8 mouse cellular contexts compared by ENCODE assay signal in genomic region chr5:149051571-149052420, GRCm38 (mm10). TPM values are rescaled to one million over a fixed set of nuclear protein-coding genes. Genes with fewer than 3 reads are reported as not detected.
A peak's percentile ranks its signal among the peaks of the same experiment; 100 is the strongest.
DNase-seq lines count a peak whose midpoint lies in the region; ATAC-seq lines count a peak whose summit lies in the region.

No protein-coding gene starts in this region.

- no peaks in the 10 kb centered on the region for H3K4me1 ChIP-seq in embryonic facial prominence, embryonic 11.5 days (ENCODE audit: control insufficient read depth, insufficient read depth, low read length)
- H3K4me1 ChIP-seq in limb, embryonic 11.5 days (ENCODE audit: control insufficient read depth, insufficient read depth, low read length) = 0 out of 2 replicates have a peak, but pooled peaks cover 7% of the 10 kb centered on the region
- peaks cover 22% of the 10 kb centered on the region for H3K4me1 ChIP-seq in midbrain, embryonic 12.5 days

- under 1% methylated on average over 68 of the region's 120 CpGs for WGBS in embryonic facial prominence, embryonic 11.5 days
- WGBS in limb, embryonic 11.5 days = under 1% methylated on average over 62 of the region's 120 CpGs
- under 1% methylated on average over 56 of the region's 120 CpGs for WGBS in midbrain, embryonic 12.5 days

- peak overlapping the region; percentile 65 for H3K4me2 ChIP-seq in embryonic facial prominence, embryonic 11.5 days (ENCODE audit: low read depth, low read length)
- peak overlapping the region; percentile 92 for H3K4me2 ChIP-seq in limb, embryonic 11.5 days (ENCODE audit: low read depth, severe bottlenecking)
- H3K4me2 ChIP-seq in midbrain, embryonic 12.5 days (replicated peaks) = peak overlapping the region; percentile 86

- peak overlapping the region; percentile 91 for H3K4me3 ChIP-seq in embryonic facial prominence, embryonic 11.5 days (ENCODE audit: low read depth, low read length)
- H3K4me3 ChIP-seq in limb, embryonic 11.5 days (ENCODE audit: low read depth, low read length) = peak overlapping the region; percentile 83
- peak overlapping the region; percentile 84 for H3K4me3 ChIP-seq in midbrain, embryonic 12.5 days

- H3K36me3 ChIP-seq in embryonic facial prominence, embryonic 11.5 days (replicated peaks; ENCODE audit: control insufficient read depth, insufficient read depth, low read depth, low read length) = no peaks in the 10 kb centered on the region; the same call in none of the 2 replicates
- H3K36me3 ChIP-seq in limb, embryonic 11.5 days (ENCODE audit: control insufficient read depth, insufficient read depth, low read length) = peaks cover 4% of the 10 kb centered on the region; the same call in 1 of the 2 replicates
- peaks cover 19% of the 10 kb centered on the region for H3K36me3 ChIP-seq in midbrain, embryonic 12.5 days

- H3K9ac ChIP-seq in embryonic facial prominence, embryonic 11.5 days (replicated peaks; ENCODE audit: low read length) = peak overlapping the region; percentile 100
- peak overlapping the region; percentile 100 for H3K9ac ChIP-seq in limb, embryonic 11.5 days (ENCODE audit: low read length)
- H3K9ac ChIP-seq in midbrain, embryonic 12.5 days (replicated peaks) = peak overlapping the region; percentile 98

- H3K27ac ChIP-seq in embryonic facial prominence, embryonic 11.5 days (replicated peaks; ENCODE audit: low read depth, low read length) = peak overlapping the region; percentile 100
- H3K27ac ChIP-seq in limb, embryonic 11.5 days (replicated peaks; ENCODE audit: low read depth, low read length) = peak overlapping the region; percentile 99
- H3K27ac ChIP-seq in midbrain, embryonic 12.5 days (replicated peaks) = peak overlapping the region; percentile 100

- ATAC-seq in embryonic facial prominence, embryonic 11.5 days (replicated peaks; ENCODE audit: insufficient number of reproducible peaks, low FRiP score, low TSS enrichment, low read depth) = no peak
- peak; percentile 36; the same call in 1 of the 2 replicates for ATAC-seq in limb, embryonic 11.5 days (ENCODE audit: insufficient number of reproducible peaks, low FRiP score, low TSS enrichment, low read depth)
- ATAC-seq in midbrain, embryonic 12.5 days (ENCODE audit: low FRiP score, low read depth) = peak; percentile 58

- no peaks in the 10 kb centered on the region for H3K27me3 ChIP-seq in embryonic facial prominence, embryonic 11.5 days (ENCODE audit: control insufficient read depth, insufficient read depth, low read length)
- no peaks in the 10 kb centered on the region for H3K27me3 ChIP-seq in limb, embryonic 11.5 days (ENCODE audit: control insufficient read depth, insufficient read depth, low read length)
- no peaks in the 10 kb centered on the region for H3K27me3 ChIP-seq in midbrain, embryonic 12.5 days

- peak; percentile 89 for DNase-seq in adrenal gland, postnatal 10 days
- DNase-seq in embryonic facial prominence, embryonic 11.5 days (ENCODE audit: low spot score) = peak; percentile 82
- peak; percentile 90 to 93 for DNase-seq in heart, adult 18-20 months
- peak; percentile 86 for DNase-seq in kidney, adult 18-20 months
- DNase-seq in limb, embryonic 11.5 days (ENCODE audit: low spot score) = peak; percentile 81
- peak; percentile 89 for DNase-seq in skeletal muscle tissue, adult 2 months (ENCODE audit: low read depth, low spot score)
- DNase-seq in yolk sac, embryonic 10.5 days (ENCODE audit: low spot score) = peak; percentile 87

- no peaks in the 10 kb centered on the region for H3K9me3 ChIP-seq in embryonic facial prominence, embryonic 11.5 days (replicated peaks; ENCODE audit: control insufficient read depth, low read length)
- no peaks in the 10 kb centered on the region for H3K9me3 ChIP-seq in limb, embryonic 11.5 days (ENCODE audit: control insufficient read depth, low read length)
- H3K9me3 ChIP-seq in midbrain, embryonic 12.5 days = no peaks in the 10 kb centered on the region

RNA-seq across cellular contexts. Expression of gene Gm42791, which starts 56.8 kb away (rescaled TPM):
- total RNA-seq in adrenal gland, postnatal 10 days (2021) = 1 to 10 TPM; 3.6 to 4.7 TPM
- polyA plus RNA-seq in embryonic facial prominence, embryonic 11.5 days (2014; fragmentation: Nextera tagmentation; extraction: Ambion mirVana) = not detected in 2 replicates
- 1 to 10 TPM; 2.7 to 5.3 TPM for total RNA-seq in heart, adult 18-20 months (2021)
- 1.9 TPM in 1 of 2 replicates, not detected in the other for polyA plus RNA-seq in limb, embryonic 11.5 days (2014; fragmentation: Nextera tagmentation; extraction: Ambion mirVana)
- polyA plus RNA-seq in midbrain, embryonic 12.5 days (2016; fragmentation: Nextera tagmentation; extraction: Ambion mirVana) = 2.0 TPM in 1 of 2 replicates, not detected in the other
